Mouse (Mus musculus) midbrain, embryonic 11.5 days (tissue): ENCODE results near the gene Mlxipl. TPM values are rescaled to one million over a fixed set of nuclear protein-coding genes. Genes with fewer than 3 reads are reported as not detected.
"Not testable (repeated sequence)": the region's sequence is repeated elsewhere in the genome, so short reads cannot be mapped to it uniquely, and the experiment has no call there.

Experiments
- ATAC-seq: fragments of 200-750 bp; cut with Nextera tagmentation; 2 replicates; pipeline ENCODE4 v1.8.0; 2017; ENCODE audit warnings: moderate TSS enrichment, moderate library complexity; ENCODE audit not compliant: low FRiP score
- DNase-seq: peaks from one replicate; pipeline ENCODE4 v3.0.0; 2015; ENCODE audit warnings: low spot score; ENCODE audit errors: missing footprints
- H3K27ac ChIP-seq: fragments of 300-500 bp; sonication (generic); 2 replicates; pipeline ENCODE4 v1.5.1; 2014; ENCODE audit warnings: low read depth, low read length
- H3K27me3 ChIP-seq: fragments of 300-500 bp; sonication (generic); 2 replicates; pipeline ENCODE4 v1.6.1; 2014; ENCODE audit warnings: mild to moderate bottlenecking, low read length, moderate library complexity, mixed read lengths; ENCODE audit not compliant: control insufficient read depth, insufficient read depth
- H3K36me3 ChIP-seq: fragments of 300-500 bp; sonication (generic); 2 replicates; pipeline ENCODE4 v1.6.1; 2014; ENCODE audit warnings: mild to moderate bottlenecking, low read length, moderate library complexity, mixed read lengths; ENCODE audit not compliant: control insufficient read depth, insufficient read depth
- H3K4me1 ChIP-seq: fragments of 300-500 bp; sonication (generic); 2 replicates; pipeline ENCODE4 v1.6.1; 2014; ENCODE audit warnings: low read length; ENCODE audit not compliant: control insufficient read depth, insufficient read depth
- H3K4me2 ChIP-seq: fragments of 300-500 bp; sonication (generic); 2 replicates; pipeline ENCODE4 v1.6.1; 2014; ENCODE audit warnings: mild to moderate bottlenecking, moderate library complexity
- H3K4me3 ChIP-seq: fragments of 300-500 bp; sonication (generic); 2 replicates; pipeline ENCODE4 v1.5.1; 2014; ENCODE audit warnings: low read depth, low read length
- H3K9ac ChIP-seq: fragments of 300-500 bp; sonication (generic); 2 replicates; pipeline ENCODE4 v1.6.1; 2014; ENCODE audit warnings: low read length
- H3K9me3 ChIP-seq: fragments of 300-500 bp; sonication (generic); 2 replicates; pipeline ENCODE4 v1.6.1; 2016; ENCODE audit warnings: low read length; ENCODE audit not compliant: control insufficient read depth
- WGBS: fragments of 180-500 bp; shearing (Covaris S2); extraction: QIAGEN DNeasy Blood & Tissue Kit; methylation state at CpG from one replicate; pipeline ENCODE4 v1.1.7; 2014; 5-methylcytosine and 5-hydroxymethylcytosine counted together
- polyA plus RNA-seq: library from polyadenylated mRNA; unstranded; fragments of >200 nt; fragmentation: Nextera tagmentation; extraction: Ambion mirVana; gene quantifications from 2 replicates; pipeline ENCODE4 v1.2.1, GENCODE M21; 2014

Gene Mlxipl
- polyA plus RNA-seq, 1 experiment from 2014 or later: 2.1 TPM

- Histone ChIP-seq H3K4me2 (peak overlapping the region; percentile 97), H3K27me3 (no peaks in the 10 kb centered on the region), H3K27ac (peak overlapping the region; percentile 35; the same call in 1 of the 2 replicates), H3K4me3 (peak overlapping the region; percentile 93), H3K9me3 (no peaks in the 10 kb centered on the region), H3K36me3 (peaks cover 4% of the 10 kb centered on the region; the same call in 1 of the 2 replicates), H3K9ac (peak overlapping the region; percentile 86), H3K4me1 (peaks cover 8% of the 10 kb centered on the region; the same call in 1 of the 2 replicates)
- no peak for DNase-seq
- under 1% methylated on average over 40 of the region's 40 CpGs for WGBS
- ATAC-seq: peak; percentile 67
Measured at GRCm38 (mm10) chr5:135064382-135064766, 25.3 kb upstream of the Mlxipl start.

- not testable (repeated sequence) for H3K4me1 ChIP-seq, H3K36me3 ChIP-seq, H3K9me3 ChIP-seq, ATAC-seq, H3K27me3 ChIP-seq
- 75% methylated on average over 9 of the region's 9 CpGs for whole genome bisulfite sequencing
- DNase-seq: peak; percentile 51
- H3K9ac ChIP-seq: peak within 1 kb of the TSS; percentile 86
- H3K27ac ChIP-seq: peak within 1 kb of the TSS; percentile 35; the same call in 1 of the 2 replicates
- peak within 1 kb of the TSS; percentile 93 for H3K4me3 ChIP-seq
- H3K4me2 ChIP-seq: peak within 1 kb of the TSS; percentile 97
Measured at GRCm38 (mm10) chr5:135064909-135065446, 24.7 kb upstream of the Mlxipl start, which contains the start of gene Bud23. Gene Bud23 (minus strand): TSS chr5:135064959.

- DNase-seq: no peak
- no peak for ATAC-seq
- H3K27me3 ChIP-seq: no peaks in the 10 kb centered on the region
- H3K4me1 ChIP-seq: peaks cover 8% of the 10 kb centered on the region; the same call in 1 of the 2 replicates
- no peaks in the 10 kb centered on the region for H3K9me3 ChIP-seq
- H3K4me2 ChIP-seq: no peak overlapping the region
- H3K36me3 ChIP-seq: no peaks in the 10 kb centered on the region; the same call in 1 of the 2 replicates
- H3K4me3 ChIP-seq: 0 out of 2 replicates have a peak overlapping the region, but pooled peaks have one; percentile 7
- no peak overlapping the region for H3K27ac ChIP-seq
- WGBS: 95% methylated on average over 3 of the region's 3 CpGs
- H3K9ac ChIP-seq: no peak overlapping the region
Measured at GRCm38 (mm10) chr5:135066008-135066407, 23.7 kb upstream of the Mlxipl start.

- Histone ChIP-seq H3K4me1 (peaks cover 13% of the 10 kb centered on the region), H3K4me2 (no peak overlapping the region), H3K9me3 (no peaks in the 10 kb centered on the region), H3K4me3 (no peak overlapping the region), H3K27me3 (no peaks in the 10 kb centered on the region), H3K36me3 (no peaks in the 10 kb centered on the region; the same call in none of the 2 replicates), H3K27ac (no peak overlapping the region), H3K9ac (no peak overlapping the region)
- 88% methylated on average over 3 of the region's 3 CpGs for WGBS
- DNase-seq: no peak
- no peak for ATAC-seq
Measured at GRCm38 (mm10) chr5:135070448-135070847, 19.2 kb upstream of the Mlxipl start.

GRCm38 (mm10) chr5:135072061-135072460 is 17.6 kb upstream of the Mlxipl start:
- no peaks in the 10 kb centered on the region for H3K9me3 ChIP-seq
- no peak overlapping the region for H3K27ac ChIP-seq
- no peaks in the 10 kb centered on the region; the same call in none of the 2 replicates for H3K36me3 ChIP-seq
- no peak overlapping the region for H3K9ac ChIP-seq
- H3K4me2 ChIP-seq: no peak overlapping the region
- H3K4me1 ChIP-seq: peaks cover 15% of the 10 kb centered on the region
- DNase-seq (no peak), ATAC-seq (no peak)
- WGBS: 93% methylated on average over 2 of the region's 2 CpGs
- H3K27me3 ChIP-seq: no peaks in the 10 kb centered on the region
- no peak overlapping the region for H3K4me3 ChIP-seq

GRCm38 (mm10) chr5:135072720-135073119 is 17.0 kb upstream of the Mlxipl start:
- Histone ChIP-seq H3K4me2 (no peak overlapping the region), H3K4me3 (no peak overlapping the region), H3K36me3 (no peaks in the 10 kb centered on the region; the same call in 1 of the 2 replicates), H3K9ac (no peak overlapping the region), H3K27ac (no peak overlapping the region), H3K27me3 (no peaks in the 10 kb centered on the region), H3K9me3 (no peaks in the 10 kb centered on the region), H3K4me1 (peaks cover 15% of the 10 kb centered on the region)
- WGBS: 67% methylated on average over 6 of the region's 6 CpGs
- DNase-seq: peak; percentile 23
- no peak for ATAC-seq

- no peak for ATAC-seq
- peak; percentile 76 for DNase-seq
- Histone ChIP-seq H3K27me3 (no peaks in the 10 kb centered on the region), H3K9me3 (no peaks in the 10 kb centered on the region), H3K36me3 (no peaks in the 10 kb centered on the region; the same call in 1 of the 2 replicates), H3K4me3 (no peak overlapping the region), H3K27ac (no peak overlapping the region), H3K4me2 (no peak overlapping the region), H3K4me1 (peaks cover 15% of the 10 kb centered on the region), H3K9ac (no peak overlapping the region)
- 24% methylated on average over 26 of the region's 26 CpGs for WGBS
Measured at GRCm38 (mm10) chr5:135073349-135074150, 16.1 kb upstream of the Mlxipl start.

GRCm38 (mm10) chr5:135075655-135076054 is 14.0 kb upstream of the Mlxipl start:
- Histone ChIP-seq H3K4me2 (no peak overlapping the region), H3K27ac (no peak overlapping the region), H3K4me1 (peaks cover 15% of the 10 kb centered on the region), H3K4me3 (no peak overlapping the region), H3K27me3 (no peaks in the 10 kb centered on the region), H3K9ac (no peak overlapping the region), H3K9me3 (no peaks in the 10 kb centered on the region), H3K36me3 (no peaks in the 10 kb centered on the region; the same call in 1 of the 2 replicates)
- ATAC-seq (no peak), DNase-seq (peak; percentile 67)
- 70% methylated on average over 4 of the region's 4 CpGs for WGBS

GRCm38 (mm10) chr5:135076368-135076767 is 13.3 kb upstream of the Mlxipl start:
- no peaks in the 10 kb centered on the region for H3K9me3 ChIP-seq
- no peak overlapping the region for H3K27ac ChIP-seq
- no peak for ATAC-seq
- H3K4me2 ChIP-seq: peak overlapping the region; percentile 75
- peak; percentile 72 for DNase-seq
- no peaks in the 10 kb centered on the region; the same call in 1 of the 2 replicates for H3K36me3 ChIP-seq
- no peaks in the 10 kb centered on the region for H3K27me3 ChIP-seq
- peak overlapping the region; percentile 97 for H3K4me3 ChIP-seq
- H3K9ac ChIP-seq: no peak overlapping the region
- 88% methylated on average over 14 of the region's 14 CpGs for WGBS
- peaks cover 15% of the 10 kb centered on the region for H3K4me1 ChIP-seq
